Mouse (Mus musculus): ENCODE data around the gene 1110032F04Rik. TPM values are rescaled to one million over a fixed set of nuclear protein-coding genes. Genes with fewer than 3 reads are reported as not detected.
"Not testable (repeated sequence)": the region's sequence is repeated elsewhere in the genome, so short reads cannot be mapped to it uniquely, and the experiment has no call there.

1110032F04Rik gene
- total RNA-seq (2021) = under 1 TPM; 0.21 to 0.79 TPM
- long read RNA-seq, experiment 1, partial matches to known transcripts = 0 of 2 reads
- long read RNA-seq, experiment 1, other reads (novel, unspliced or antisense) = 0 of 2 reads
- long read RNA-seq, experiment 2 = 0 reads

- DNase-seq = peak; percentile 48
Observed at GRCm38 (mm10) chr3:68869211-68869690, at the start of gene 1110032F04Rik. Gene 1110032F04Rik (plus strand): TSS chr3:68869586.

DNA sequence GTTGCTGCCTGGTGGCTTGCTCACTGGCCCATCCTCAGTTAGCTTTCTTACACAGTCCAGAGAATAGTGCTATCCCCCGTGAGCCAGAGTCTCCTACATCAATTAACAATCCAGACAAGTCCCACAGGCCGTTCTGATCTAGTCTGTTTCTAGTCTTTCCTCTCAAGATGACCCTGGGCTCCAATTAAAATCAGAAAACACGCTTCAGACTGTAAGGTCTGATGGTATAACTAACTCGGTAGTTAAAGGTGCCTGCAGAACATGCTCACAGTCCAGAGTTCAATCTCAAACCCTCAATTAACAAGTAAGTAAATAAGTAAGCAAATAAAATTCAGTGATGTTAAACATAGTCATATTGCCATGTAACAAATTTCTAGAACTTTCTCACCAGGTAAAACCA is 48.0 kb upstream of the 1110032F04Rik start:
- DNase-seq = no peak

- DNase-seq = no peak
Observed at GRCm38 (mm10) chr3:68821926-68822341, 47.5 kb upstream of the 1110032F04Rik start.

GRCm38 (mm10) chr3:68823876-68824764 is 45.3 kb upstream of the 1110032F04Rik start:
- peak; percentile 58 for DNase-seq

DNA sequence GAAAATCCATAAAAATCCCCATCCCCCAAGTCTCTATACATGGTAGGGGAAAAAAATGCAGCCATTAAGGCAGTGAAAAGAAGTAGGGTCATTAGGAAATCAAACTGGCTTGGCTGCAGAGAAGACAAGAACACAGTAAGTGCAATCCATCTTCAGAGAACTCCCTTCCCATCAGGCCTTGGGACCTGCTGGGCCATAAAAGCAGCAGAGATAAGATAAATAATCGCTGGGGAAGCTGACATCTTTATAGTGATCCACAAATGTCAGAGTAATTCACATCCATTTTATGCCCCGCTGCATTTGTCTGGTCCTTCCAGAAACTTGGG is 44.7 kb upstream of the 1110032F04Rik start:
- no peak for DNase-seq

GRCm38 (mm10) chr3:68825151-68825550 is 44.2 kb upstream of the 1110032F04Rik start:
- DNase-seq = no peak

GRCm38 (mm10) chr3:68827671-68828070 is 41.7 kb upstream of the 1110032F04Rik start:
- no peak for DNase-seq

DNA sequence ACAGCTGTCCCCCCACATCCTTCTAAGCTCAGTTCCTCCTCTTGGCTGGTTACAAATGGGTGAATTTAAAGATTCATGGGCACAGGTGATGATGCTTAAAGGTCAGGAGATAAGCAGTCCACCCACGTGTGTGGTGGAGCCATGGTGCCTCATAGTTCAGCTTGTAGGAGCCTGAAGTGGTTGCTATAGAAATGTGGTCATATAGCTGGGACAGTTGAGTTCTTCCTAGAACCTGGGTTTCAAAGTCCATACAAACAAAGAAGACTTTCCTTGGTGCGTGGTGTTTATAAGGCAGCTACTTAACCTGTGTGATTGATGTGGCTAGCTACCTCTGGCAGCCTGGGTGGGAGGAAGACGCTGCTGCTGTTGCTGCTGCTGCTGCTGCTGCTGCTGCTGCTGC is 39.4 kb upstream of the 1110032F04Rik start:
- no peak for DNase-seq

GRCm38 (mm10) chr3:68836857-68837499 is 32.4 kb upstream of the 1110032F04Rik start:
- DNase-seq = no peak

DNA sequence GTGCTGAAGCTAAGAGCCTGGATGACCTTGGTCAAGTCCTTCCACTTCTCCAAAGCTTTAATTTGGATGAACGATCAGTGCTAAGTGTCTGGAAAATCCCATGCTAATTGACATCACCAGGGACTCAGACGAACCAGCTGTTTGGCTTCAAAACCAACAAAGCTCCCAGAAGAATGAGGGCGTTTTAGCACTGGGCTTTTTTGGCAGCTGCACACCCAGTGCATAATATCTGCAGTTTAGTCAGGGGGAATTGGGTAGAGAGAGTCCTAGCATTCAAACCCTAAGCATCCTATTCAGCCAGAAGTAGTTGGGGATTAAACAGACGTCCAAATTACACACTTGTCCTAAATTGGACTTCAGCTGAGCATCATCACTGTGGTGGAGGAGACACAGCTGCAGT is 29.2 kb upstream of the 1110032F04Rik start:
- DNase-seq = no peak

DNA sequence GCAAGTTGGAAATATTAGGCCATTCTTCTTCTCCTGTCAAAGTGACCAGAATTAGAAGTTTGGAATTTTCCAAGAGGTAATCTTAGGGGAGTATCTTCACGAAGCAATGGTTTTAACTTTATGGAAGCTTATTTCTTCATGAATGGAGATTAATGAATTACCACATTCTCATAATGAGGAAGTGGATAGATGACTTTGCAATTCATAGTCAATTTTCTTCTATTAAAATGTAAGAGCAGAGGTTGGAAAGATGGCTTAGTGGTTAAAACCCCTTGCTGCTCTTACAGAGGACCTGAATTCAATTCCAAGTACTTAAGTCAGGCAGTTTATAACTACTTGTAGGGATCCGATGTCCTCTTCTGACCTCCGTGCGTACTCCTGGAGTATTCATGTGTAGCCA is 25.4 kb upstream of the 1110032F04Rik start:
- DNase-seq = no peak

GRCm38 (mm10) chr3:68848323-68848722 is 21.1 kb upstream of the 1110032F04Rik start:
- DNase-seq = no peak

DNA sequence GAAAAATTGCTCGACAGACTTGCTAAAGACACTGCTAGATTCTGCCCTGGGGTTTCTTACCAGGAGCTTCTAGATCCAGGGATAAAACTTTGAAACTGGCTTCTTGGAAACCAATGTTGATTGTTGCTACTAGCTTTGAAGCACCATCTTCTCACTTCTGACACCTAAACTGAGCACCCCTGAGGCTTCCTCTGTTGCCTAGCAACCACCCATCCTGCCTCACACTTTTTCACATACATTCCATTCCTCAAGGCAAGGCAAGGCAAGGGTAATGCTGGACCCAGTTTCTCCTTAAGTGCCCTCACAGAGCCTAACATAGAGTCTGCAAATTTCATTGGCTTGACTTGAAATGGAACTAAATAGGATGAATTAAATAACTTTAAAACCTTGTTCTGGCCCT is 17.0 kb upstream of the 1110032F04Rik start:
- DNase-seq = no peak

- DNase-seq = peak; percentile 48
Observed at GRCm38 (mm10) chr3:68869691-68870567, 543 bp downstream of the 1110032F04Rik start.

GRCm38 (mm10) chr3:68870568-68870950 is 1.2 kb downstream of the 1110032F04Rik start:
- DNase-seq = no peak

DNA sequence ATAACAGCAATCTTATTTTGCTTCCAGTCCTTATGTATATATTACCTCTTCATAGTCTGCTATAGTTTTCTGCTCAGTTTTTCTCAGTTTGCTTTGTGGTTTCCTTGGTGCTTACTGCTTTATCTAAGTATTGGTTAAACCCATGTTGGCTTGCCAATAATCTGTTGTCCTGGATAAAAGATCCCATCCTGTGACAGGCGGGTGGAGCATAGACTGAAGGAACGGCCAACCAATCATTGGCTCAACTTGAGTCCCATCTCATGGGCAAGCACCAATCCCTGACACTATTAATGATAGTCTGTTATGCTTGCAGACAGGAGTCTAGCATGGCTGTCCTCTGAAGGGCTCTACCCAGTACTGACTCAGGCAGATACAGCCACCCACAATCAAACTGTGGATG is 4.7 kb downstream of the 1110032F04Rik start:
- DNase-seq = no peak

- DNase-seq = no peak
Observed at GRCm38 (mm10) chr3:68886845-68887244, 17.5 kb downstream of the 1110032F04Rik start.

DNA sequence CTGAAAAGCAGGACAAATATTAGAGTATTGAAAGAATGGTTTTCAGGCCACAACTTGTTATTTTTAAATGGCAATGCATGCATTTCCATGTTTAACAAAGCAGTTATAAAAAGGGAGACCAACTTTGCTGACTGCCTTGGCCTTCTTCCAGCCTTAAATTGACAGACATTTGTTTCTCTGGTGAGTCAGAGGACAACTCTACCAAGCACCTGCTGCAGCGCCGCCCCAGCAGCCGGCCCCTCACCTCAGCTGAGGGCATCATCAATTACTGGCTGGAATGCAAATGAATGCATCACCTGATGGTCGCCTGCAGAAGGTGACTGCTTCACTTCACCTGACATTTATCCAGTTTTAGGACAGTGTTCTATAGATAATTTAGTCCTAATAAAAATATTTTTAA is 26.0 kb downstream of the 1110032F04Rik start:
- no peak for DNase-seq

DNA sequence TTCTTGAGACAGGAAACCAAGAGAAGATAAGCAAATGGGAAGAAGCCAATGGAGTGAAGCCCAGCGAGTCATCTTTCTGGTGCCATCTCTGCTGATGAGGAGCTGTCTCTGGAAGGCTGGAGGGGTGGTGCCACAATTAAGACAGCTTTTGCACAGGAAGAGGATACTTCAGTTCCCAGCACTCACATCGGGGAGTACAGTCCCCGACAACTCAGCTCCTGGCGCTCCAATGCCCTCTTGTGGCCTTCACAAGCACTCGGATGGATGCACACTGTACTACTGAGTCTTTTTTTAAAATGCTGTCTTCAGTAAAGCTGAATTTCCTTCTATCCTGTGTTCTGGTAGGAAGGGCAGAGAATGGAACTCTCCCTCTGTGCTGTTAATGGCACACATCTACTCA is 27.8 kb downstream of the 1110032F04Rik start:
- no peak for DNase-seq

- not testable (repeated sequence) for DNase-seq
Observed at GRCm38 (mm10) chr3:68902636-68903035, 33.2 kb downstream of the 1110032F04Rik start.

GRCm38 (mm10) chr3:68904902-68905778 is 35.8 kb downstream of the 1110032F04Rik start:
- no peak for DNase-seq

Data from adrenal gland, postnatal 10 days (tissue).